Mouse (Mus musculus) natural killer cell, adult 2 months (primary cell): Measurements from ENCODE around the gene Trim31.
A peak's percentile ranks its signal among the peaks of the same experiment; 100 is the strongest.

Experiments
- DNase-seq, 2 experiments: peaks; one replicate each; pipeline ENCODE4 v3.0.0; 2022; ENCODE audit warnings: low spot score in 2 of 2

Gene Trim31

GRCm38 (mm10) chr17:36944121-36944775 lies 46.3 kb downstream of the Trim31 start:
- DNase-seq: no peak

- peak in 1 of 2 experiments; percentile 26 for DNase-seq
Measured at GRCm38 (mm10) chr17:36947051-36947819, 49.3 kb downstream of the Trim31 start.

GRCm38 (mm10) chr17:36948286-36948685 lies 50.4 kb downstream of the Trim31 start:
- no peak for DNase-seq

GRCm38 (mm10) chr17:36949265-36949664 lies 51.3 kb downstream of the Trim31 start:
- DNase-seq: no peak

GRCm38 (mm10) chr17:36950981-36951947 lies 53.3 kb downstream of the Trim31 start, which contains the start of gene Ppp1r11:
Gene Ppp1r11 (minus strand): TSS chr17:36951741.
- DNase-seq: peak; percentile 97 to 98

GRCm38 (mm10) chr17:36952631-36953030 lies 54.7 kb downstream of the Trim31 start:
- no peak for DNase-seq

GRCm38 (mm10) chr17:36953062-36953461 lies 55.1 kb downstream of the Trim31 start:
- no peak for DNase-seq

- peak; percentile 87 to 88 for DNase-seq
Measured at GRCm38 (mm10) chr17:36957999-36958743, 60.3 kb downstream of the Trim31 start, which contains the start of the genes Znrd1 and Znrd1as. Gene Znrd1 (minus strand): TSS chr17:36958559. Gene Znrd1as (plus strand): TSS chr17:36958592.

GRCm38 (mm10) chr17:36958884-36959283 lies 61.0 kb downstream of the Trim31 start:
- DNase-seq: no peak
